Mouse (Mus musculus) myocyte (in vitro differentiated cells): ENCODE data around the gene Tfpi.

Source experiments
- CEBPB ChIP-seq: IDR thresholded peaks from 2 replicates; pipeline ENCODE4 v1.6.1; 2011; ENCODE audit warnings: mild to moderate bottlenecking, moderate library complexity; ENCODE audit not compliant: poor library complexity, insufficient read depth, severe bottlenecking
- MAX ChIP-seq: IDR thresholded peaks from one replicate; pipeline ENCODE4 v1.6.1; 2011; ENCODE audit warnings: low read depth, mild to moderate bottlenecking, control low read depth
- MYOG ChIP-seq, 3 experiments: IDR thresholded peaks; one replicate each; pipeline ENCODE4 v1.6.1; 2011; ENCODE audit warnings: control low read depth in 2 of 3, low read depth in 2 of 3, mild to moderate bottlenecking in 2 of 3; ENCODE audit not compliant: insufficient read length in 2 of 3, control insufficient read depth in 1 of 3, insufficient read depth in 1 of 3
- POLR2A ChIP-seq: IDR thresholded peaks from one replicate; pipeline ENCODE4 v1.6.1; 2011; ENCODE audit warnings: low read depth, mild to moderate bottlenecking, control low read depth, moderate library complexity; ENCODE audit not compliant: insufficient read length
- REST ChIP-seq: IDR thresholded peaks from one replicate; pipeline ENCODE4 v1.6.1; 2011; ENCODE audit warnings: mild to moderate bottlenecking, control low read depth, moderate library complexity; ENCODE audit not compliant: insufficient read depth, insufficient read length
- TCF12 ChIP-seq: IDR thresholded peaks from one replicate; pipeline ENCODE4 v1.6.1; 2011; ENCODE audit warnings: mild to moderate bottlenecking, control low read depth; ENCODE audit not compliant: poor library complexity, insufficient read depth, severe bottlenecking
- USF1 ChIP-seq: IDR thresholded peaks from one replicate; pipeline ENCODE4 v1.6.1; 2011; ENCODE audit warnings: low read depth, mild to moderate bottlenecking, control low read depth, moderate library complexity

DNA sequence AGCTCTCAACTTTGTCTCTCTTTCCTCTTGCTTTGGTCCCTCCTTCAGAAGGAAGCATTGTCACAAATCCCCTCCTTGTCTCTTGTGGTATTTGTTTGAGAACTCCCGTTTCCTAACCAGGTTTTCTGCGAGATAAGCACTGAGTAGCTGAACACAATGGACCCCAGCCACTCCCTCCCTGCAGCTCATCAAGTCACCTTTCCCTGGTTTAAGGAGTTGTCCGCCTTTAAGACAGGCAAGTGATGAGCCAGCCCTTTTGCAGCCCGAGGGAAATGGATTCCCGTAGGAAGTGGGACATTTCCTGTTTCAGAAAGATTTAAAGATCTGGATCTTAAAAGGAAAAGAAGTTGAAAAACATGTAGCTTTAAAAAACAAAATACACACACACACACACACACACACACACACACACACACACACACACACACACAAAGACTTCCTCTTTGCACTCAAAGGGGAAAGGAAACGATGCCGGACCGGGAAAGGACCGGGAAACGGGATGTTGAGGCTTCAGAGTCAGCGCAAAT is 16.9 kb downstream of the Tfpi start:
- TF ChIP-seq CEBPB (no peak), POLR2A (no peak), USF1 (no peak), REST (no peak), MYOG (IDR thresholded peaks at IDR 0.05; ENCODE audit: control insufficient read depth in 1 of 3, insufficient read depth in 1 of 3, insufficient read length in 2 of 3, low read depth in 2 of 3) (no peak), TCF12 (no peak), MAX (no peak)
